Mouse (Mus musculus) liver, embryonic 11.5 days (tissue): ENCODE measurements around the gene Nans. TPM values are rescaled to one million over a fixed set of nuclear protein-coding genes. Genes with fewer than 3 reads are reported as not detected.
A peak's percentile ranks its signal among the peaks of the same experiment; 100 is the strongest.

Source experiments
- ATAC-seq: fragments of 200-750 bp; cut with Nextera tagmentation; replicated peaks from 2 replicates; pipeline ENCODE4 v1.8.0; 2017; ENCODE audit warnings: moderate number of reproducible peaks, mild to moderate bottlenecking, moderate TSS enrichment, moderate library complexity; ENCODE audit not compliant: low FRiP score
- DNase-seq: peaks from one replicate; pipeline ENCODE4 v3.0.0-alpha.2; 2017; ENCODE audit warnings: low spot score
- H3K27ac ChIP-seq: fragments of 300-500 bp; sonication (generic); 2 replicates; pipeline ENCODE4 v1.5.1; 2014; ENCODE audit warnings: mild to moderate bottlenecking, low read depth, low read length, control low read depth
- H3K27me3 ChIP-seq: fragments of 300-500 bp; sonication (generic); replicated peaks from 2 replicates; pipeline ENCODE4 v1.6.1; 2014; ENCODE audit warnings: low read length, mixed read lengths; ENCODE audit not compliant: control insufficient read depth, insufficient read depth
- H3K36me3 ChIP-seq: fragments of 300-500 bp; sonication (generic); 2 replicates; pipeline ENCODE4 v1.6.1; 2014; ENCODE audit warnings: mild to moderate bottlenecking, low read length, moderate library complexity, mixed read lengths; ENCODE audit not compliant: control insufficient read depth, insufficient read depth
- H3K4me1 ChIP-seq: fragments of 300-500 bp; sonication (generic); replicated peaks from 2 replicates; pipeline ENCODE4 v1.6.1; 2014; ENCODE audit warnings: low read length, mixed read lengths; ENCODE audit not compliant: control insufficient read depth, insufficient read depth
- H3K4me2 ChIP-seq: fragments of 300-500 bp; sonication (generic); 2 replicates; pipeline ENCODE4 v1.6.1; 2014; ENCODE audit warnings: mild to moderate bottlenecking, control low read depth, moderate library complexity
- H3K4me3 ChIP-seq: fragments of 300-500 bp; sonication (generic); 2 replicates; pipeline ENCODE4 v1.5.1; 2014; ENCODE audit warnings: low read depth, low read length, control low read depth
- H3K9ac ChIP-seq: fragments of 300-500 bp; sonication (generic); 2 replicates; pipeline ENCODE4 v1.6.1; 2014; ENCODE audit warnings: low read depth, low read length, control low read depth
- H3K9me3 ChIP-seq: fragments of 300-500 bp; sonication (generic); 2 replicates; pipeline ENCODE4 v1.6.1; 2016; ENCODE audit warnings: low read length, inconsistent platforms, mixed read lengths; ENCODE audit not compliant: control insufficient read depth
- WGBS: fragments of 180-500 bp; shearing (Covaris S2); extraction: QIAGEN DNeasy Blood & Tissue Kit; methylation state at CpG from one replicate; pipeline ENCODE4 v1.1.7; 2014; 5-methylcytosine and 5-hydroxymethylcytosine counted together
- polyA plus RNA-seq: library from polyadenylated mRNA; unstranded; fragments of >200 nt; fragmentation: Nextera tagmentation; extraction: Ambion mirVana; gene quantifications from 2 replicates; pipeline ENCODE4 v1.2.1, GENCODE M21; 2014

Gene Nans
- polyA plus RNA-seq, 1 experiment from 2014 or later = 109 TPM

DNA sequence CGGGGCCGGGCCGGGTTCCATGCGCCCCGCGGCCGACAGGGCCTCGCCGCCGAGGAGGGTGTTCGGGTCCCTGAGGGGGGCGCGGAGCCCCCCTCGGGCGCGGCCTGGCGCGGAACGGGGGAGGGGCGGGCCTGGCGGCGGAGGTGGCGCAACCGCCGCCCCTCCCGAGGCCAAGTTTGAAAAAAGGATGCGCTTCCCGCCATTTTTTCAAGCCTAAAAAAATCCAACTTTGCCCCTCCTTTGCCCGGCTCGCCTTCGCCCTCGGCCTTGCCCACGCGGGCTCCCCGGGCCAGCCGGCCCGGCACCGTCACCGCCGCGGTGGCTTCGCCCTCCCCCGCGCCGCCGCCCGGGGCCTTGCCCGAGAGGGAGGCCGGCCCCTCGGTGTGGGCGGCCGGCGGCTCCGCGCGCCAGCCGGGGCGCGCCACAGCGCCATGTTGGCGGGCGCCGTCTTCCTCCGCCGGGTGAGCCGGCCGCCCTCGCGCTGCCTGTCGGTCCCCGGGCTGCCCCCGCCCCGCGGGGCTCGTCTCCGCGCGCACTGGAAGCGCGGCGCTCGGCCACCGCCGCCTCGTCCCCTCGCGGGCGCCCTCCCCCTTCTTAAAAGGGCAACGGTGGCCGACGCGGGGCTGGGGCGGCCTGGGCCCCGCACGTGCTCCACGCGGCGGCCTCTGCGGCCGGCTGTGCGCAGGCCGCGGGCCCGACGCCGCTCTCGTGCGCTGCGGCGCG, 37.1 kb upstream of the Nans start:
- peaks cover 58% of the 10 kb centered on the region for H3K4me1 ChIP-seq
- H3K27ac ChIP-seq = peak overlapping the region; percentile 100
- H3K36me3 ChIP-seq = no peaks in the 10 kb centered on the region
- peak overlapping the region; percentile 95 for H3K4me2 ChIP-seq
- no peaks in the 10 kb centered on the region for H3K27me3 ChIP-seq
- H3K9ac ChIP-seq = peak overlapping the region; percentile 100
- H3K9me3 ChIP-seq = no peaks in the 10 kb centered on the region
- DNase-seq (peak; percentile 79), ATAC-seq (peak; percentile 4)
- H3K4me3 ChIP-seq = peak overlapping the region; percentile 98
- under 1% methylated on average over 107 of the region's 111 CpGs for WGBS

DNA sequence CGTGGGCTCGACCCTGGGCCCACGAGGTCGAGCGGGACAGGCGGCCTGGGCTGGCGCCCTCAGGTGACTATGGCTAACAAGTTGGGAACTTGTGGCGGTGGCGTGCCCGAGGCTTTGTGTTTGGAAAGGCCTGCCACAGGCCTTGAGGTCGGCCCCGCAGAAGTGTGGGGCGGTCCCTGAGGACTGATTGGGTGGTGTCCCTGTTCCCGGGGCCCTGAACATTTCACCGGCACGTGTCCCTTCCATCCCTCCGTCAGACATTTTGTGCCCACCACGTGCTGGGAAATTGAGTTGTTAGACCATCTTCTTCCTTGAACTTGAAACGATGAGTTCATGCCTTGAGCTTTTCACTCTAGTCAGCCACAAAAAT, 36.6 kb upstream of the Nans start:
- H3K4me1 ChIP-seq = peaks cover 60% of the 10 kb centered on the region
- no peaks in the 10 kb centered on the region for H3K27me3 ChIP-seq
- no peaks in the 10 kb centered on the region for H3K9me3 ChIP-seq
- DNase-seq = peak; percentile 80
- peak overlapping the region; percentile 98 for H3K4me3 ChIP-seq
- peak overlapping the region; percentile 100 for H3K9ac ChIP-seq
- 0 out of 2 replicates have a peak, but pooled peaks cover 1% of the 10 kb centered on the region for H3K36me3 ChIP-seq
- peak overlapping the region; percentile 95 for H3K4me2 ChIP-seq
- ATAC-seq = peak; percentile 42
- peak overlapping the region; percentile 100 for H3K27ac ChIP-seq
- 0% methylated on average over 19 of the region's 19 CpGs for WGBS

DNA sequence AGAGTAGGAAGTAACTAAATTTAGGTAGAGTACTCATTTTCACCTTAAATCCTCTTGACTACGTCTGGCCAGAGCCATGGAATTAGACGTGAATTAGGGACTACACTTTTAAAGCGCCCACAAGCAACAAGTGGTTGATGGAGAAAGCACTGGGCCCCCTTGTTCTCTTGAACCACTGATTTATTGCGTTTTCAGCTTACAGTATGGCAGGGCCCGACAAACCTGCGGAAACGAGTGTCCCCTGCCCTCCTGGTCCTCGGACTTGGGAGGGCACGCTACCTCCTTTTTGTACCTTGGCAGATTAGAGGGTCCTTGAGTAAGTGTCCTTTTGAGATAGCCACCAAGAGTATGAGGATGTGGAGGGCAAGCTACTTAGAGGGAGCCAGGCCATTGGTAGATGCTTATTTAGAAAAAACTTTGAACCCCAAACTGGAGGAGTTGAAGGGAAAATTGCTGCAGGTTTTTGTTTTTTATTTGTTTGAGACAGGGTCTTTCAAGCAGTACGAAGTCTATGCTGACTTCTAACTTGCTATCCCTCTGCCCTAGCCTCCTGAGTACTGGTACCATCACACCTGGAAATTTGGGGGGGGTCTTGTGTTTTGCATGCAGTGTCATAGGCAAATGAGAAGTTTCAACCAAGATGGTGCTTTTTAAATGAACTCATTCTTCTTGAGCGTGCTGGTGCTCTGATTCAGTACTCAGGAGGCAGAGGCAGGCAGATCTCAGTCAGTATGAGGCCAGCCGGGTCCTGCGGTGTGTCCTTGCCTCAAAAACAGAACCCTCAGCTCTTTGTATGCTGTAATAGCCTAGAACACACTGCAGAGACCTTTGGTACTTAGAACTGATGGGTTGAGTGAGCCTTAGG, 36.0 kb upstream of the Nans start:
- H3K27me3 ChIP-seq = no peaks in the 10 kb centered on the region
- H3K4me3 ChIP-seq = peak overlapping the region; percentile 98
- peaks cover 4% of the 10 kb centered on the region; the same call in 1 of the 2 replicates for H3K36me3 ChIP-seq
- H3K4me1 ChIP-seq = peaks cover 57% of the 10 kb centered on the region
- H3K4me2 ChIP-seq = peak overlapping the region; percentile 95
- WGBS = 17% methylated on average over 13 of the region's 13 CpGs
- ATAC-seq = no peak
- H3K9me3 ChIP-seq = no peaks in the 10 kb centered on the region
- peak overlapping the region; percentile 100 for H3K27ac ChIP-seq
- no peak for DNase-seq
- H3K9ac ChIP-seq = peak overlapping the region; percentile 100

DNA sequence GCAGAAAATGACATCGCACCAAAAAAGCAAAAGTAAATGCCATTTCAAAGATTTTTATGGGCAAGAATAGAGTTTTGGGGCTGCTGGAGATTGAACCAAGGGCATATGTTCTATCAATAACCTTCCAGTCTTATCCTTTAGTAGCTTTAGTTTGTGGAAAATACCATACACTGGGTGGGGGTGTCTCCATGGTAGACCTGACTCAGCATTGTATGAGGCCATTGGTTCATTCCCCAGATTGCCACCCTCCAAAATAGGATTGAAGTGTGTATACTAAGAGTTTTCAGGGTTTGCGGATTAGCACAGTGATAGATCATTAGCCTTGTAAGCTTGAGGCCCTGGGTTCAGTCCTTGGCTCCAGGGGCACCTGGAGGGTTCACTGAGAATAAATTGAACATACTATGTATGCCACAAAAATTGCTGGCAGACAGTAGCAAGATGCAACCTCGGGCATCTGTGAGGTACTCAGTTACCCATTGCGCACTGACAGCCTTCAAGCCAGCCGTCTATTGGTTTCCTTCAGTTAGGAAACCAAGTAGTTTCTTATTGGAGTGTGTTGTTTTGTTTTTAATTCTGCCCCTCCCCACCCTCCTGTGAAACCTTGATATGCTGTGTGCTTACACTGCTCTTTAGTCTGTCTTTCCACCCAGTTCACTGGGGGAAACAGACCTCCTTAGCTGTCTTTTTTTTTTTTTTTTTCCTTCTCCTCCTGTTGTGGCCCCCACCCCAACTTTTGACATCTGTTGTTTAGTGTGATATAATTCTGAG, 34.8 kb upstream of the Nans start:
- peak overlapping the region; percentile 98 for H3K4me3 ChIP-seq

DNA sequence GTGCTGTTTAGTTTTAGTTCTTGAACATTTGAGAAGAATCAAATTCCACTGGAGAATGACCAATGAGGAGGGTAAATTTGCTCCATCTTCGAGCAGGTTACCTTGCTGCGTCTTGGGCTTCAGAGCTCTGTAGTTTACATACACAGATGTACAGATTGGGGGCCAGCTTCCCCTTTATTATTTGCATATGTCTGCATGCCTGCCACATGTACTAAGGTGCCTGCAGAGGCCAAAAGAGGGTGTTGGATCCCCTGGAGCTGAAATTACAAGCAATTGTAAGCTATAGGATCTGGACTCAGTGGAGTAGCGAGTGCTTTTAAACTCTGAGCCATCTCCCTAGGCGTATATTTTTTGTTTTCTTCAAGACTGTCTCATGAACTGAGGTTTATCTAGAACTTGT, 32.3 kb upstream of the Nans start:
- H3K4me2 ChIP-seq = peak overlapping the region; percentile 28
- peaks cover 37% of the 10 kb centered on the region for H3K4me1 ChIP-seq

More for the DNA sequence above, 34.8 kb upstream of the Nans start:
- DNase-seq (no peak), ATAC-seq (no peak)
- H3K27ac ChIP-seq = peak overlapping the region; percentile 100
- H3K9ac ChIP-seq = peak overlapping the region; percentile 100
- no peaks in the 10 kb centered on the region for H3K27me3 ChIP-seq
- H3K9me3 ChIP-seq = no peaks in the 10 kb centered on the region
- H3K36me3 ChIP-seq = peaks cover 4% of the 10 kb centered on the region; the same call in 1 of the 2 replicates
- H3K4me1 ChIP-seq = peaks cover 48% of the 10 kb centered on the region
- WGBS = 55% methylated on average over 5 of the region's 5 CpGs
- H3K4me2 ChIP-seq = peak overlapping the region; percentile 95

DNA sequence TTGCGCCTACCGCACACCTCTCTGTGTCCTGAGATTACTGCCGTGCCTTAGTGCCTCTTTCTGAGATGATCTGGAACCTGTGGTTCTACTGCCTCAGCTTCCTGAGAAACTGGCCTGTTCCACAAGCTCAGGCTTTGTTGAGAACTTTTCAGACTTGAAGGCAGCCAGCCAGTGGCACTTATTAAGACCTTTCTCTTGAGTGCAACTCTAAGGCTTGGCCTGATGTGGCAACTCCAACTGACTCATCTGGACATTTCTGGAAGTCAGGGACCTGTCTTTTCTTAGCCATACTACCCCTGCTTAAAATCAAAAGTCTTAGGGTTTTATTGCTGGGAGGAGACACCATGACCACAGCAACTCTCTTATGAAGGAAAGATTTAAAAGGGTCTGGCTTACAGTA, 31.9 kb upstream of the Nans start:
- 80% methylated on average over 3 of the region's 3 CpGs for WGBS
- Histone ChIP-seq H3K9me3 (no peaks in the 10 kb centered on the region), H3K36me3 (peaks cover 25% of the 10 kb centered on the region), H3K9ac (peak overlapping the region; percentile 23; the same call in 1 of the 2 replicates), H3K4me2 (peak overlapping the region; percentile 0; the same call in 1 of the 2 replicates), H3K4me1 (peaks cover 37% of the 10 kb centered on the region), H3K4me3 (no peak overlapping the region), H3K27ac (no peak overlapping the region), H3K27me3 (no peaks in the 10 kb centered on the region)
- DNase-seq (no peak), ATAC-seq (no peak)

More for the DNA sequence above, 32.3 kb upstream of the Nans start:
- peak overlapping the region; percentile 23 for H3K9ac ChIP-seq
- 77% methylated on average over 4 of the region's 4 CpGs for WGBS
- H3K9me3 ChIP-seq = no peaks in the 10 kb centered on the region
- H3K36me3 ChIP-seq = peaks cover 22% of the 10 kb centered on the region
- no peak for DNase-seq
- no peak for ATAC-seq
- no peak overlapping the region for H3K27ac ChIP-seq
- H3K27me3 ChIP-seq = no peaks in the 10 kb centered on the region
- H3K4me3 ChIP-seq = no peak overlapping the region

DNA sequence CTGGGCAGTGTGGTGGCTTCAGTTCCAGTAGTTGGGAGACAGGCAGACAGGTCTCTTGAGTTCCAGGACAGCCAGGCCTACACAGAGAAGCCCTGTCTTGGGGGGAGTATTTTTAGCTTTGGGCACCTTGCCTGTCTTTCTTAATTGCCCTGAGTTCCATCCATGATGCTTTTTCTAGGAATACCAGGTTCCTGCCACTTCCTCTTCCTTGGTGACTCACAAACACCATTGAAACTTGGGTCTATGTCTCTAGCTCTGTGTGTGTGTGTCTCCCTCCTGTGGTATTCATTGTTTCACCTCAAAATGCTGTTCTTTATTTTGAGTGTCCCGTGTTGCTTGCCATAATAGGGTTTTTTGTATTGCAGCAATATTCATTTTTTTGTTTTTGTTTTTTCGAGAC, 30.6 kb upstream of the Nans start:
- Histone ChIP-seq H3K4me2 (no peak overlapping the region), H3K27ac (no peak overlapping the region; the same call in 1 of the 2 replicates), H3K9ac (no peak overlapping the region), H3K36me3 (peaks cover 35% of the 10 kb centered on the region), H3K4me1 (peaks cover 41% of the 10 kb centered on the region), H3K27me3 (no peaks in the 10 kb centered on the region), H3K9me3 (no peaks in the 10 kb centered on the region), H3K4me3 (no peak overlapping the region)
- no peak for DNase-seq
- no peak for ATAC-seq
- WGBS = 86% methylated on average over 2 of the region's 2 CpGs

DNA sequence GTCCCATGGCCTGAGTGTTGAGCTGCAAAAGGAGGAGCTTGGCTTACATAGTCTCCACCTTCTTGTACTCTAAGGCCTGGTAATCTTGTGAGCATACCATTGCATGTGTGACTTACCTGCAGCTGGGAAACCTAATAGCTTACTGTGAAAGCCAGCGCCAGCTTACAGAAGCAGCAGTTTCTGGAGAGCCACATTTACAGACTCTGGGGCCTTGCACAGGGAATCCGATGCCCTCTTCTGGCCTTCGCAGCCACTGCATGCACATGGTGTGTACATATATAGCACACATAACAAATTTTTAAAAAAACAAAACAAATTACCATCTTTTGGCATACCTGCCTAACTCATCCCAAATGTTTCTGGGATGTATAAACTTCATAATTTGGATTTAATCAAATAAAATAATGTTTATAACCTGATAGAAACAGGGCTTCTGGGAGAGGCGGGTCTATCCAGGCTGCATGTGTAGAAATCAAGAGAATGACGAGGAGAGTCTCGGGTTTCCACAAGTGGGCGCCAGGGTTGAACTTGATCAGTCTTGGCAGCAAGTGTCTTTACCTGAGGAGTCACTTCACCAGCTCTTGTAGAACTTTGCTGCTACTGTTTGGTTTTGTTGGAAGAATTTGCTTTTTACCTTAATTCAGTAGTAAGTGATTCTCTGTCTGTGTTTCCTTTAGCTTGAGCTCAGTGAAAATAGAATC, 25.8 kb upstream of the Nans start:
- H3K4me3 ChIP-seq = no peak overlapping the region
- no peaks in the 10 kb centered on the region for H3K27me3 ChIP-seq
- DNase-seq (no peak), ATAC-seq (peak; percentile 70)
- no peak overlapping the region for H3K27ac ChIP-seq
- 88% methylated on average over 7 of the region's 7 CpGs for WGBS
- no peak overlapping the region for H3K9ac ChIP-seq
- H3K4me2 ChIP-seq = no peak overlapping the region
- H3K9me3 ChIP-seq = no peaks in the 10 kb centered on the region
- H3K4me1 ChIP-seq = peaks cover 4% of the 10 kb centered on the region
- peaks cover 72% of the 10 kb centered on the region for H3K36me3 ChIP-seq
